Mouse (Mus musculus) midbrain, embryonic 12.5 days (tissue): ENCODE measurements at regions not wholly inside any gene's neighbourhood (a gene's known extent, or its start where the extent isn't known, plus 50 kb on each side); places are given as distances from the start of the nearest gene placed in this dataset.
"Not testable (repeated sequence)": the region's sequence is repeated elsewhere in the genome, so short reads cannot be mapped to it uniquely, and the experiment has no call there.

Experiments used
- ATAC-seq: fragments of 200-750 bp; cut with Nextera tagmentation; 2 replicates; pipeline ENCODE4 v1.8.0; 2017; ENCODE audit warnings: low read depth, moderate TSS enrichment, moderate library complexity; ENCODE audit not compliant: low FRiP score
- H3K27ac ChIP-seq: fragments of 300-500 bp; sonication (generic); replicated peaks from 2 replicates; pipeline ENCODE4 v1.5.1; 2016; ENCODE audit warnings: mild to moderate bottlenecking
- H3K27me3 ChIP-seq: fragments of 300-500 bp; sonication (generic); 2 replicates; pipeline ENCODE4 v1.6.1; 2016; ENCODE audit warnings: mild to moderate bottlenecking
- H3K36me3 ChIP-seq: fragments of 300-500 bp; sonication (generic); 2 replicates; pipeline ENCODE4 v1.6.1; 2016
- H3K4me1 ChIP-seq: fragments of 300-500 bp; sonication (generic); 2 replicates; pipeline ENCODE4 v1.6.1; 2016
- H3K4me2 ChIP-seq: fragments of 300-500 bp; sonication (generic); replicated peaks from 2 replicates; pipeline ENCODE4 v1.6.1; 2016; ENCODE audit warnings: mild to moderate bottlenecking, moderate library complexity
- H3K4me3 ChIP-seq: fragments of 300-500 bp; sonication (generic); 2 replicates; pipeline ENCODE4 v1.5.1; 2016; ENCODE audit warnings: mild to moderate bottlenecking
- H3K9ac ChIP-seq: fragments of 300-500 bp; sonication (generic); replicated peaks from 2 replicates; pipeline ENCODE4 v1.6.1; 2016; ENCODE audit warnings: mild to moderate bottlenecking, moderate library complexity
- H3K9me3 ChIP-seq: fragments of 300-500 bp; sonication (generic); 2 replicates; pipeline ENCODE4 v1.6.1; 2016; ENCODE audit warnings: mild to moderate bottlenecking
- WGBS: fragments of 180-500 bp; shearing (Covaris S2); methylation state at CpG from one replicate; pipeline ENCODE4 v1.1.7; 2016; 5-methylcytosine and 5-hydroxymethylcytosine counted together

GRCm38 (mm10) chr3:111402135-111402534 lies 1151.3 kb upstream of the Prmt6 start:
- no peaks in the 10 kb centered on the region for H3K4me1 ChIP-seq
- 17% methylated on average over 3 of the region's 3 CpGs for WGBS
- H3K9me3 ChIP-seq, result no peaks in the 10 kb centered on the region
- no peak overlapping the region for H3K27ac ChIP-seq
- no peak overlapping the region for H3K4me3 ChIP-seq
- no peaks in the 10 kb centered on the region for H3K27me3 ChIP-seq
- ATAC-seq, result peak; percentile 62; the same call in 1 of the 2 replicates
- H3K36me3 ChIP-seq, result no peaks in the 10 kb centered on the region
- no peak overlapping the region for H3K9ac ChIP-seq
- H3K4me2 ChIP-seq, result no peak overlapping the region

GRCm38 (mm10) chr3:111393127-111393526 lies 1142.3 kb upstream of the Prmt6 start:
- Histone ChIP-seq H3K9me3 (no peaks in the 10 kb centered on the region), H3K4me1 (no peaks in the 10 kb centered on the region), H3K4me2 (no peak overlapping the region), H3K27ac (no peak overlapping the region), H3K27me3 (no peaks in the 10 kb centered on the region), H3K36me3 (no peaks in the 10 kb centered on the region), H3K9ac (no peak overlapping the region), H3K4me3 (no peak overlapping the region)
- peak; percentile 58 for ATAC-seq

GRCm38 (mm10) chr3:111392713-111393112 lies 1141.9 kb upstream of the Prmt6 start:
- ATAC-seq, H3K4me2 ChIP-seq, H3K4me1 ChIP-seq, H3K4me3 ChIP-seq, H3K27ac ChIP-seq, H3K27me3 ChIP-seq, H3K9me3 ChIP-seq, H3K36me3 ChIP-seq, H3K9ac ChIP-seq: not testable (repeated sequence)
- 21% methylated on average over 1 of the region's 1 CpGs for WGBS

- ATAC-seq, result no peak
- Histone ChIP-seq H3K4me2 (no peak overlapping the region), H3K27ac (no peak overlapping the region), H3K36me3 (no peaks in the 10 kb centered on the region), H3K4me3 (no peak overlapping the region), H3K9ac (no peak overlapping the region), H3K27me3 (no peaks in the 10 kb centered on the region), H3K9me3 (no peaks in the 10 kb centered on the region), H3K4me1 (no peaks in the 10 kb centered on the region)
- WGBS, result 89% methylated on average over 1 of the region's 1 CpGs
Observed at GRCm38 (mm10) chr3:111386745-111387144, 1135.9 kb upstream of the Prmt6 start.

GRCm38 (mm10) chr3:111386334-111386733 lies 1135.5 kb upstream of the Prmt6 start:
- Histone ChIP-seq H3K27ac (no peak overlapping the region), H3K9ac (no peak overlapping the region), H3K36me3 (no peaks in the 10 kb centered on the region), H3K4me1 (no peaks in the 10 kb centered on the region), H3K4me3 (no peak overlapping the region), H3K9me3 (no peaks in the 10 kb centered on the region), H3K4me2 (no peak overlapping the region), H3K27me3 (no peaks in the 10 kb centered on the region)
- no peak for ATAC-seq

- Histone ChIP-seq H3K4me3 (no peak overlapping the region), H3K27ac (no peak overlapping the region), H3K4me1 (no peaks in the 10 kb centered on the region), H3K27me3 (no peaks in the 10 kb centered on the region), H3K36me3 (no peaks in the 10 kb centered on the region), H3K9ac (no peak overlapping the region), H3K9me3 (no peaks in the 10 kb centered on the region), H3K4me2 (no peak overlapping the region)
- 92% methylated on average over 7 of the region's 7 CpGs for WGBS
- ATAC-seq, result no peak
Observed at GRCm38 (mm10) chr3:111385627-111386026, 1134.8 kb upstream of the Prmt6 start.

GRCm38 (mm10) chr3:111371259-111371658 lies 1120.5 kb upstream of the Prmt6 start:
- Histone ChIP-seq H3K27me3 (no peaks in the 10 kb centered on the region), H3K4me3 (no peak overlapping the region), H3K4me2 (no peak overlapping the region), H3K27ac (no peak overlapping the region), H3K4me1 (no peaks in the 10 kb centered on the region), H3K9ac (no peak overlapping the region), H3K9me3 (no peaks in the 10 kb centered on the region), H3K36me3 (no peaks in the 10 kb centered on the region)
- 81% methylated on average over 1 of the region's 1 CpGs for WGBS
- no peak for ATAC-seq

GRCm38 (mm10) chr3:111338247-111338646 lies 1087.4 kb upstream of the Prmt6 start:
- Histone ChIP-seq H3K4me1 (no peaks in the 10 kb centered on the region), H3K4me2 (no peak overlapping the region), H3K9me3 (no peaks in the 10 kb centered on the region), H3K4me3 (no peak overlapping the region), H3K36me3 (no peaks in the 10 kb centered on the region), H3K27ac (no peak overlapping the region), H3K27me3 (no peaks in the 10 kb centered on the region), H3K9ac (no peak overlapping the region)
- WGBS, result 49% methylated on average over 2 of the region's 2 CpGs
- ATAC-seq, result no peak

GRCm38 (mm10) chr3:111291018-111291538 lies 1040.3 kb upstream of the Prmt6 start:
- H3K9me3 ChIP-seq, result no peaks in the 10 kb centered on the region
- 94% methylated on average over 2 of the region's 2 CpGs for WGBS
- ATAC-seq, result no peak
- no peaks in the 10 kb centered on the region for H3K4me1 ChIP-seq
- no peak overlapping the region for H3K27ac ChIP-seq
- no peak overlapping the region for H3K9ac ChIP-seq
- no peaks in the 10 kb centered on the region for H3K36me3 ChIP-seq
- no peak overlapping the region for H3K4me3 ChIP-seq
- no peak overlapping the region for H3K4me2 ChIP-seq
- H3K27me3 ChIP-seq, result no peaks in the 10 kb centered on the region

- H3K4me3 ChIP-seq, result no peak overlapping the region
- no peak overlapping the region for H3K9ac ChIP-seq
- ATAC-seq, result no peak
- no peak overlapping the region for H3K4me2 ChIP-seq
- H3K9me3 ChIP-seq, result no peaks in the 10 kb centered on the region
- H3K36me3 ChIP-seq, result no peaks in the 10 kb centered on the region
- H3K27ac ChIP-seq, result no peak overlapping the region
- H3K27me3 ChIP-seq, result no peaks in the 10 kb centered on the region
- H3K4me1 ChIP-seq, result no peaks in the 10 kb centered on the region
Observed at GRCm38 (mm10) chr3:111281584-111281983, 1030.8 kb upstream of the Prmt6 start.
